Mouse (Mus musculus) megakaryocyte, adult 5-6 weeks (primary cell): ENCODE measurements around the gene Rtbdn. TPM values are rescaled to one million over a fixed set of nuclear protein-coding genes. Genes with fewer than 3 reads are reported as not detected.

Source experiments
- ATAC-seq: 2 replicates; pipeline ENCODE4 v1.8.0; 2016; ENCODE audit warnings: mild to moderate bottlenecking, inconsistent platforms; ENCODE audit not compliant: poor library complexity, severe bottlenecking
- total RNA-seq, 2 experiments: library from RNA; stranded (forward) in 1 of 2; stranded (reverse) in 1 of 2; fragments of 153-499, 151-499 nt in 1 of 2; fragments of 221-1000, 200-1000 nt in 1 of 2; gene quantifications; 2 replicates each; pipeline versions ENCODE4 v1.2.3 to v1.2.4; 2015 to 2017

Gene Rtbdn
- total RNA-seq, 2 experiments from 2014 or later = not detected

- no peak for ATAC-seq
Observed at GRCm38 (mm10) chr8:84995680-84996079, 48.9 kb downstream of the Rtbdn start.

DNA sequence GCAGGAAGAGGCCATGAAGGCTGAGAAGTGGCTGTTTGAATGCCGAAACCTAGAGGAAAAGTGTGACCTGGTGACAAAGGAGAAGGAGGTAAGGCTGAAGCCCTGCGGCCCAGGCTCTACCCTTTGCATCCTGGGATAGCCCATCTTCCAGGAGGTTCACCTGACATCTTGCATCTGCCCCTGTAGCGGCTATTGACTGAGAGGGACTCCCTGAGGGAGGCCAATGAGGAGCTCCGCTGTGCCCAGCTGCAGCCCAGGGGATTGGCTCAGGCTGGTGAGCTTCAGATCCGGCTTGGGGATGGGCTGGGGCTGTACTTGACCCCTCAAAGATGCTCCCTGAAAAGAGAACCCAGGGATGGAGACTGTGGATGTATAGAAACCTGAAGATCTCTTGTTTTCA lies 50.2 kb downstream of the Rtbdn start:
- ATAC-seq = no peak

DNA sequence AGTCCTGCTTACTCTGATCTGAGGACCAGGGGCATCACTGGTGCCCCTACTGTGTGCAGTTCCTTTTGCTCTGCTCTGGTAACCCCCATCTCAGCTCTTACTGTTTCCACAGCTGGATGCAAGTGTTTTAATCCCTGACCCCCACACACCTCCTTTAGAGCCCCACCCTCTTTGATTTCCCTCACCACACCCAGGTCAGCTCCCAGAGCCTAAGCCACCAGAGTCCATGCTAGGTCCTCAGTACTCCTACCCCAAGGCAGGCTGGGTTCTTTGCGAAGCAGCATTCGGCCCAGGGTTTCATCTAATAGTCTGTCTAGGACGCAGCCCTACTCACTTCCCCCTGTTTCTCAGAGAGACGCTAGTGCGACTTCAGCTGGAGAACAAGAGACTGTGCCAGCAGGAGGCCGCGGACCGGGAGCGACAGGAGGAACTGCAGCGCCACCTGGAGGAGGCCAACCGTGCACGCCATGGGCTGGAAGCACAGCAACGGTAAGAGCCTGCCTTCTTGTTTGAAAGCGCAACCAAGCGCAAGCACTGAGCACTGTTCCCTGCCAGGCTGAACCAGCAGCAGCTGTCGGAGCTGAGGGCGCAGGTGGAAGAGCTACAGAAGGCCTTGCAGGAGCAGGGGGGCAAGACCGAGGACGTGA lies 51.0 kb downstream of the Rtbdn start:
- peak; percentile 100 for ATAC-seq

Other genes with a start within 250 kb of the Rtbdn start
- gene Lyl1, start 245.5 kb upstream of the Rtbdn start, total RNA-seq (2015) = 69.0 and 69.9 TPM in 2 replicates
- 60.3 and 62.0 TPM in 2 replicates for gene Lyl1, start 245.5 kb upstream of the Rtbdn start, total RNA-seq (2017)
- gene G430095P16Rik, start 224.0 kb upstream of the Rtbdn start, total RNA-seq (2015) = 40.4 and 45.2 TPM in 2 replicates
- 20.6 and 25.5 TPM in 2 replicates for gene G430095P16Rik, start 224.0 kb upstream of the Rtbdn start, total RNA-seq (2017)
- 23.8 and 26.9 TPM in 2 replicates for gene Nfix, start 146.6 kb upstream of the Rtbdn start, total RNA-seq (2015)
- 7.7 and 17.0 TPM in 2 replicates for gene Nfix, start 146.6 kb upstream of the Rtbdn start, total RNA-seq (2017)
- gene Dand5, start 124.2 kb upstream of the Rtbdn start, total RNA-seq (2015) = 1.4 and 2.6 TPM in 2 replicates
- 0.28 and 4.4 TPM in 2 replicates for gene Dand5, start 124.2 kb upstream of the Rtbdn start, total RNA-seq (2017)
- 6.3 and 6.6 TPM in 2 replicates for gene Gadd45gip1, start 115.5 kb upstream of the Rtbdn start, total RNA-seq (2015)
- gene Gadd45gip1, start 115.5 kb upstream of the Rtbdn start, total RNA-seq (2017) = 13.9 and 20.5 TPM in 2 replicates
- gene Rad23a, start 106.3 kb upstream of the Rtbdn start, total RNA-seq (2015) = 35.6 and 36.9 TPM in 2 replicates
- gene Rad23a, start 106.3 kb upstream of the Rtbdn start, total RNA-seq (2017) = 27.6 and 29.5 TPM in 2 replicates
- gene Calr, start 100.1 kb upstream of the Rtbdn start, total RNA-seq (2015) = 163 and 187 TPM in 2 replicates
- 821 and 830 TPM in 2 replicates for gene Calr, start 100.1 kb upstream of the Rtbdn start, total RNA-seq (2017)
- 11.6 and 17.3 TPM in 2 replicates for gene Farsa, start 90.0 kb upstream of the Rtbdn start, total RNA-seq (2015)
- gene Farsa, start 90.0 kb upstream of the Rtbdn start, total RNA-seq (2017) = 49.7 and 53.4 TPM in 2 replicates
- gene Syce2, start 74.9 kb upstream of the Rtbdn start, total RNA-seq (2015) = 67.7 and 97.1 TPM in 2 replicates
- gene Syce2, start 74.9 kb upstream of the Rtbdn start, total RNA-seq (2017) = 46.2 and 47.5 TPM in 2 replicates
- gene Gcdh, start 53.1 kb upstream of the Rtbdn start, total RNA-seq (2015) = 7.4 and 8.8 TPM in 2 replicates
- 9.7 and 11.9 TPM in 2 replicates for gene Gcdh, start 53.1 kb upstream of the Rtbdn start, total RNA-seq (2017)
- 2.0 and 5.2 TPM in 2 replicates for gene Klf1, start 45.1 kb upstream of the Rtbdn start, total RNA-seq (2015)
- gene Klf1, start 45.1 kb upstream of the Rtbdn start, total RNA-seq (2017) = 1.8 and 8.7 TPM in 2 replicates
- gene Dnase2a, start 38.4 kb upstream of the Rtbdn start, total RNA-seq (2015) = 15.2 and 30.1 TPM in 2 replicates
- gene Dnase2a, start 38.4 kb upstream of the Rtbdn start, total RNA-seq (2017) = 27.4 and 39.0 TPM in 2 replicates
- gene Mast1, start 9.6 kb upstream of the Rtbdn start, total RNA-seq (2015) = 0.02 TPM in 1 of 2 replicates, not detected in the other
- gene Mast1, start 9.6 kb upstream of the Rtbdn start, total RNA-seq (2017) = 0.07 and 0.08 TPM in 2 replicates
- 3.2 TPM in 1 of 2 replicates, not detected in the other for gene Gm49661, start 22.4 kb downstream of the Rtbdn start, total RNA-seq (2015)
- not detected in 2 replicates for gene Gm49661, start 22.4 kb downstream of the Rtbdn start, total RNA-seq (2017)
- gene Prdx2, start 22.6 kb downstream of the Rtbdn start, total RNA-seq (2015) = 180 and 184 TPM in 2 replicates
- 230 and 256 TPM in 2 replicates for gene Prdx2, start 22.6 kb downstream of the Rtbdn start, total RNA-seq (2017)
- 56.8 and 75.8 TPM in 2 replicates for gene Rnaseh2a, start 22.8 kb downstream of the Rtbdn start, total RNA-seq (2015)
- 41.1 and 49.0 TPM in 2 replicates for gene Rnaseh2a, start 22.8 kb downstream of the Rtbdn start, total RNA-seq (2017)
- gene Junb, start 31.7 kb downstream of the Rtbdn start, total RNA-seq (2015) = 45.5 and 60.4 TPM in 2 replicates
- 110 and 125 TPM in 2 replicates for gene Junb, start 31.7 kb downstream of the Rtbdn start, total RNA-seq (2017)
- gene Hook2, start 43.6 kb downstream of the Rtbdn start, total RNA-seq (2015) = 0.82 and 1.1 TPM in 2 replicates
- 3.1 and 6.6 TPM in 2 replicates for gene Hook2, start 43.6 kb downstream of the Rtbdn start, total RNA-seq (2017)
- gene Best2, start 67.5 kb downstream of the Rtbdn start, total RNA-seq (2015) = 0.07 TPM in 1 of 2 replicates, not detected in the other
- gene Best2, start 67.5 kb downstream of the Rtbdn start, total RNA-seq (2017) = not detected in 2 replicates
- 52.5 and 64.0 TPM in 2 replicates for gene Asna1, start 78.3 kb downstream of the Rtbdn start, total RNA-seq (2015)
- 61.2 and 65.5 TPM in 2 replicates for gene Asna1, start 78.3 kb downstream of the Rtbdn start, total RNA-seq (2017)
- gene Trir, start 79.8 kb downstream of the Rtbdn start, total RNA-seq (2015) = 138 and 141 TPM in 2 replicates
- 411 and 422 TPM in 2 replicates for gene Trir, start 79.8 kb downstream of the Rtbdn start, total RNA-seq (2017)
- 13.2 and 18.8 TPM in 2 replicates for gene Tnpo2, start 89.9 kb downstream of the Rtbdn start, total RNA-seq (2015)
- 13.1 and 17.7 TPM in 2 replicates for gene Tnpo2, start 89.9 kb downstream of the Rtbdn start, total RNA-seq (2017)
- 2.1 and 4.1 TPM in 2 replicates for gene Fbxw9, start 113.1 kb downstream of the Rtbdn start, total RNA-seq (2015)
- 3.0 and 3.2 TPM in 2 replicates for gene Fbxw9, start 113.1 kb downstream of the Rtbdn start, total RNA-seq (2017)
- gene Gm5741, start 121.0 kb downstream of the Rtbdn start, total RNA-seq (2015) = not detected in 2 replicates
- gene Gm5741, start 121.0 kb downstream of the Rtbdn start, total RNA-seq (2017) = not detected in 2 replicates
- 50.9 and 55.1 TPM in 2 replicates for gene Dhps, start 124.8 kb downstream of the Rtbdn start, total RNA-seq (2015)
- gene Dhps, start 124.8 kb downstream of the Rtbdn start, total RNA-seq (2017) = 26.9 and 30.2 TPM in 2 replicates
- 116 and 119 TPM in 2 replicates for gene Wdr83os, start 133.7 kb downstream of the Rtbdn start, total RNA-seq (2015)
- 27.8 and 39.4 TPM in 2 replicates for gene Wdr83os, start 133.7 kb downstream of the Rtbdn start, total RNA-seq (2017)
- 17.0 and 20.5 TPM in 2 replicates for gene Wdr83, start 134.3 kb downstream of the Rtbdn start, total RNA-seq (2015)
- gene Wdr83, start 134.3 kb downstream of the Rtbdn start, total RNA-seq (2017) = 9.9 and 12.5 TPM in 2 replicates
- gene Man2b1, start 136.3 kb downstream of the Rtbdn start, total RNA-seq (2015) = 204 TPM in 2 replicates
- 159 and 161 TPM in 2 replicates for gene Man2b1, start 136.3 kb downstream of the Rtbdn start, total RNA-seq (2017)
- not detected in 2 replicates for gene Zfp791, start 176.1 kb downstream of the Rtbdn start, total RNA-seq (2015)
- not detected in 2 replicates for gene Zfp791, start 176.1 kb downstream of the Rtbdn start, total RNA-seq (2017)
- gene Cks1brt, start 204.9 kb downstream of the Rtbdn start, total RNA-seq (2015) = not detected in 2 replicates
- not detected in 2 replicates for gene Cks1brt, start 204.9 kb downstream of the Rtbdn start, total RNA-seq (2017)